Mouse (Mus musculus): Measurements from ENCODE around the gene Hist1h2ah.

DNA sequence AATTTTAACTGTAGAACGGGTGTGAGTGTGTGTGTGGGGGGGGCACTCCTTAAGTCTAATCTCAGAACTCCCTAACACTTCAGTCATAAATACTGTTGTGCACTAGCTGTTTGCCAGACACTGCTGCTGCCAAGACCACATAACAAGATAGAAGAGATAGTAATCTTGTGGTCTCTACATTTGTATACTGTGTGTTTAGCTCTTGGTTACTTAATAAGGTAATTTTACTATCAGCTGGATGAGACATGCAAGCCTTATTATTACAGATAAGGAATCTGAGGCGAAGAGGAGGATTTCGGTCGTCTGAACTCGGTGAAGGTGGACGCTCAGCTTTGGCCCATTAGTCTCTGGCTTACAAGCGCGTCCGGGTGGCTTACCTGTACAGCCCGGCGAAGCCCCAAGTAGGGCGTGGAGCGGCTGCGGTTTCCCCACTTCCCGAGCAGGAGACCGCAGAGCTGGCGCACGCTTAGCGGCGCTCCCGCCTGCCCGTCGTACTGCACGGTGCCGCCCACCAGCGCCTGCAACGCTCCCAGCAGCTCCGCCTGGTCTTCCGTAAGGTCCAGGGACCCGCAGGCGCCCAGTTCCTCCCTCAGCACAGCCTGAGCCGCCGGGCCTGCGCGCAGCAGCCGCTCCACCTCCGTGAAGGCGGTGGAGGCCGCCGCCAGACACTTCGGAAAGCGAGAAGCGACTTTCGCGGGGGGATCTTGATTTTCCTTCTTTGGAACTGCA, 29.6 kb downstream of the Hist1h2ah start:
- no peak for TF ChIP-seq CTCF (IDR thresholded peaks at IDR 0.05; ENCODE audit: borderline replicate concordance, insufficient read depth, low read length)
- TF ChIP-seq POLR2A (IDR thresholded peaks at IDR 0.05; ENCODE audit: low read depth, low read length): no peak

All from embryonic fibroblast, embryonic 13.5 days (primary cell).